In genomic region chr12:54676709-54677108, GRCm38 (mm10) we compare ENCODE assay signal across 32 mouse cellular contexts.
"Had no signal": no experiment of that assay in that cellular context is flagged by ENCODE, and none has a peak within 500 bp of the region (broad histone marks: within the 10 kb centered on the region; RNA-seq: fewer than 3 reads in every experiment).

No protein-coding gene starts in this region.

- H3K4me2 ChIP-seq: limb, embryonic 12.5 days; limb, embryonic 13.5 days; limb, embryonic 15.5 days; liver, embryonic 11.5 days; liver, embryonic 12.5 days; liver, embryonic 13.5 days; liver, embryonic 15.5 days; lung, embryonic 14.5 days; lung, embryonic 15.5 days; midbrain, embryonic 11.5 days; midbrain, embryonic 12.5 days; midbrain, embryonic 13.5 days; midbrain, embryonic 15.5 days had no signal

- H3K27ac ChIP-seq: left cerebral cortex, adult 2 months; limb, embryonic 10.5 days; limb, embryonic 12.5 days; limb, embryonic 13.5 days; limb, embryonic 15.5 days; liver, embryonic 12.5 days; liver, embryonic 13.5 days; liver, embryonic 14.5 days; liver, embryonic 15.5 days; lung, embryonic 15.5 days; macrophage; midbrain, embryonic 10.5 days; midbrain, embryonic 12.5 days; midbrain, embryonic 13.5 days; midbrain, embryonic 15.5 days had no signal

- DNase-seq: left cerebral cortex, postnatal 4 days; liver; liver, embryonic 13.5 days; liver, postnatal 0 days; lung, adult 18-20 months; lung, adult 2 months; lung, embryonic 14.5 days; lung, postnatal 10 days; lung, postnatal 14 days; lung, postnatal 36 days; lung, postnatal 4 days; midbrain, embryonic 14.5 days had no signal

- H3K9ac ChIP-seq: limb, embryonic 12.5 days; limb, embryonic 13.5 days; limb, embryonic 15.5 days; liver, embryonic 12.5 days; liver, embryonic 13.5 days; liver, embryonic 14.5 days; liver, embryonic 15.5 days; liver, postnatal 0 days; lung, embryonic 14.5 days; lung, embryonic 15.5 days; midbrain, embryonic 12.5 days; midbrain, embryonic 13.5 days; midbrain, embryonic 15.5 days had no signal

- H3K4me3 ChIP-seq: left cerebral cortex, adult 2 months; limb, embryonic 10.5 days; limb, embryonic 12.5 days; limb, embryonic 13.5 days; limb, embryonic 15.5 days; liver, embryonic 12.5 days; liver, embryonic 13.5 days; liver, embryonic 15.5 days; lung, embryonic 15.5 days; megakaryocyte, embryonic 14.5 days; midbrain, embryonic 10.5 days; midbrain, embryonic 12.5 days; midbrain, embryonic 13.5 days; midbrain, embryonic 15.5 days; myocyte had no signal

- H3K9me3 ChIP-seq: limb, embryonic 10.5 days; limb, embryonic 12.5 days; limb, embryonic 13.5 days; limb, embryonic 15.5 days; liver, embryonic 12.5 days; liver, embryonic 13.5 days; liver, embryonic 15.5 days; lung, embryonic 15.5 days; megakaryocyte, embryonic 14.5 days; midbrain, embryonic 10.5 days; midbrain, embryonic 12.5 days; midbrain, embryonic 13.5 days; midbrain, embryonic 15.5 days had no signal

- ATAC-seq: liver, embryonic 12.5 days; liver, postnatal 0 days; lung, postnatal 0 days; midbrain, embryonic 13.5 days; midbrain, embryonic 15.5 days; midbrain, embryonic 16.5 days had no signal

- H3K27me3 ChIP-seq: limb, embryonic 12.5 days; limb, embryonic 13.5 days; limb, embryonic 15.5 days; liver, embryonic 12.5 days; liver, embryonic 13.5 days; liver, embryonic 15.5 days; lung, embryonic 15.5 days; megakaryocyte, embryonic 14.5 days; midbrain, embryonic 12.5 days; midbrain, embryonic 13.5 days; midbrain, embryonic 15.5 days had no signal

- H3K4me1 ChIP-seq: limb, embryonic 10.5 days; limb, embryonic 12.5 days; limb, embryonic 13.5 days; limb, embryonic 15.5 days; liver, embryonic 12.5 days; liver, embryonic 13.5 days; liver, embryonic 15.5 days; lung, embryonic 15.5 days; midbrain, embryonic 10.5 days; midbrain, embryonic 12.5 days; midbrain, embryonic 13.5 days; midbrain, embryonic 15.5 days had no signal
